Comparison of ENCODE assay signal across 8 mouse cellular contexts in the genomic region with DNA sequence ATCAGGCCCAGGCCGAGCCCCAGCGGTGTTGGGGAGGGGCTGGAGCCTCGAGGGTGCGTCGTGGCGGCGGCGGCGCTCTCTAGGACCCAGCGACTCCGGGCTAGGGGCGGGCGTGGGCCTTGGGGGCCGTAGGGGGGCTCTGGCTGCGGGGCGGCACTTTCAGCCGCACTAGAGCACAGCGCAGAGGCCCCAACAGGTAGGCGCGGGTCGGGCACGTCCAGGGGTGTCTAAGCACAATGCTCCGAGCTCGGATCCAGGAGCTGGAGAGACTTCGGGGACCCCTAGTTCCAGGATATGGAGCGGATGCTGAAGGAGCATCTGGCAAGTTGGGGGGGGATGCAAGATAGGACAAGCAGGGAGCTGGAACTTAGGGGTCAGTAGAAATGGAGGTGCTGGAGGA. TPM values are rescaled to one million over a fixed set of nuclear protein-coding genes. Genes with fewer than 3 reads are reported as not detected.
A peak's percentile ranks its signal among the peaks of the same experiment; 100 is the strongest.
DNase-seq lines count a peak whose midpoint lies in the region; ATAC-seq and TF ChIP-seq lines count a peak whose summit lies in the region.

No protein-coding gene starts in this region.

- peak overlapping the region; percentile 77 for H3K27ac ChIP-seq in heart, embryonic 15.5 days
- H3K27ac ChIP-seq in liver, embryonic 11.5 days (ENCODE audit: low read depth, low read length) = peak overlapping the region; percentile 17; the same call in 1 of the 2 replicates
- peak overlapping the region; percentile 67 for H3K27ac ChIP-seq in neural tube, embryonic 14.5 days (ENCODE audit: low read depth, low read length)

- TF ChIP-seq CTCF in brain, embryonic 14.5 days (IDR thresholded peaks at IDR 0.05; ENCODE audit: borderline replicate concordance, extremely low read depth, insufficient read depth, insufficient read length) = no peak

- peak; percentile 40; the same call in 1 of the 2 replicates for TF ChIP-seq POLR2A in brain, embryonic 14.5 days (IDR thresholded peaks at IDR 0.05; ENCODE audit: borderline replicate concordance, extremely low read depth, insufficient read depth, insufficient read length, poor library complexity, severe bottlenecking)

- H3K27me3 ChIP-seq in heart, embryonic 15.5 days = no peaks in the 10 kb centered on the region
- peaks cover 16% of the 10 kb centered on the region for H3K27me3 ChIP-seq in liver, embryonic 11.5 days (replicated peaks; ENCODE audit: control insufficient read depth, insufficient read depth, low read length)
- H3K27me3 ChIP-seq in neural tube, embryonic 14.5 days (ENCODE audit: control insufficient read depth, insufficient read depth, low read length) = no peaks in the 10 kb centered on the region

- whole genome bisulfite sequencing in heart, embryonic 15.5 days = under 1% methylated on average over 26 of the region's 26 CpGs
- WGBS in liver, embryonic 11.5 days = 2% methylated on average over 26 of the region's 26 CpGs
- under 1% methylated on average over 25 of the region's 26 CpGs for WGBS in neural tube, embryonic 14.5 days

- ATAC-seq in frontal cortex, adult (ENCODE audit: low TSS enrichment) = peak; percentile 24
- peak; percentile 71 for ATAC-seq in heart, embryonic 15.5 days (replicated peaks; ENCODE audit: insufficient number of reproducible peaks, insufficient read depth, low FRiP score, low read depth)
- no peak; the same call in 1 of the 2 replicates for ATAC-seq in liver, embryonic 11.5 days (replicated peaks; ENCODE audit: low FRiP score)
- peak; percentile 86 for ATAC-seq in neural tube, embryonic 14.5 days (ENCODE audit: low read depth)

- peak overlapping the region; percentile 71 for H3K9ac ChIP-seq in heart, embryonic 15.5 days
- peak overlapping the region; percentile 58 for H3K9ac ChIP-seq in liver, embryonic 11.5 days (ENCODE audit: low read depth, low read length)
- H3K9ac ChIP-seq in neural tube, embryonic 14.5 days (replicated peaks; ENCODE audit: low read depth, low read length) = peak overlapping the region; percentile 76

- peak overlapping the region; percentile 84 for H3K4me2 ChIP-seq in heart, embryonic 15.5 days
- H3K4me2 ChIP-seq in liver, embryonic 11.5 days = peak overlapping the region; percentile 66
- peak overlapping the region; percentile 77 for H3K4me2 ChIP-seq in neural tube, embryonic 14.5 days (ENCODE audit: low read depth, low read length)

- H3K36me3 ChIP-seq in heart, embryonic 15.5 days = peaks cover 24% of the 10 kb centered on the region
- H3K36me3 ChIP-seq in liver, embryonic 11.5 days (ENCODE audit: control insufficient read depth, insufficient read depth, low read length) = peaks cover 17% of the 10 kb centered on the region
- peaks cover 38% of the 10 kb centered on the region for H3K36me3 ChIP-seq in neural tube, embryonic 14.5 days (ENCODE audit: control insufficient read depth, insufficient read depth, low read length)

- H3K4me3 ChIP-seq in heart, embryonic 15.5 days = peak overlapping the region; percentile 70
- H3K4me3 ChIP-seq in liver, embryonic 11.5 days (ENCODE audit: low read depth, low read length) = peak overlapping the region; percentile 51
- H3K4me3 ChIP-seq in neural tube, embryonic 14.5 days (ENCODE audit: low read depth, low read length) = peak overlapping the region; percentile 50

- H3K4me1 ChIP-seq in heart, embryonic 15.5 days (replicated peaks) = peaks cover 45% of the 10 kb centered on the region
- H3K4me1 ChIP-seq in liver, embryonic 11.5 days (replicated peaks; ENCODE audit: control insufficient read depth, insufficient read depth, low read length) = peaks cover 16% of the 10 kb centered on the region
- H3K4me1 ChIP-seq in neural tube, embryonic 14.5 days (ENCODE audit: control insufficient read depth, insufficient read depth, low read length) = peaks cover 20% of the 10 kb centered on the region

- no peaks in the 10 kb centered on the region for H3K9me3 ChIP-seq in heart, embryonic 15.5 days (replicated peaks)
- no peaks in the 10 kb centered on the region for H3K9me3 ChIP-seq in liver, embryonic 11.5 days (ENCODE audit: control insufficient read depth, low read length)
- H3K9me3 ChIP-seq in neural tube, embryonic 14.5 days (ENCODE audit: control insufficient read depth, low read length) = no peaks in the 10 kb centered on the region

- DNase-seq in frontal cortex, postnatal 36 days (ENCODE audit: low spot score in 2 of 2) = no peak
- peak; percentile 90 for DNase-seq in brain, embryonic 14.5 days (ENCODE audit: low read depth)
- peak; percentile 73 for DNase-seq in liver, embryonic 11.5 days (ENCODE audit: low spot score)
- no peak for DNase-seq in adrenal gland, adult 18-20 months (ENCODE audit: low spot score in 2 of 2)
- DNase-seq in cerebellum, adult 18-20 months = no peak

RNA-seq across cellular contexts. Expression of a gene that starts 0.3 kb away (rescaled TPM):
- 186 and 220 TPM in 2 replicates for polyA plus RNA-seq in brain, embryonic 14.5 days (2012; rRNA removed)
- 237 and 341 TPM in 2 replicates for polyA plus RNA-seq in heart, embryonic 15.5 days (2015; fragmentation: Nextera tagmentation; extraction: Ambion mirVana)
- 107 and 128 TPM in 2 replicates for polyA plus RNA-seq in liver, embryonic 11.5 days (2014; fragmentation: Nextera tagmentation; extraction: Ambion mirVana)
- 109 and 229 TPM in 2 replicates for polyA plus RNA-seq in neural tube, embryonic 14.5 days (2014; fragmentation: Nextera tagmentation; extraction: Ambion mirVana)
- 1 to 10 TPM; 6.4 to 6.6 TPM for total RNA-seq in adrenal gland, adult 18-20 months (2021)

RNA-seq across cellular contexts. Expression of a gene that starts 23.9 kb away (rescaled TPM):
- polyA plus RNA-seq in brain, embryonic 14.5 days (2012; rRNA removed) = 260 and 278 TPM in 2 replicates
- polyA plus RNA-seq in heart, embryonic 15.5 days (2015; fragmentation: Nextera tagmentation; extraction: Ambion mirVana) = 23.4 and 38.8 TPM in 2 replicates
- 41.7 and 42.7 TPM in 2 replicates for polyA plus RNA-seq in liver, embryonic 11.5 days (2014; fragmentation: Nextera tagmentation; extraction: Ambion mirVana)
- polyA plus RNA-seq in neural tube, embryonic 14.5 days (2014; fragmentation: Nextera tagmentation; extraction: Ambion mirVana) = 155 and 160 TPM in 2 replicates
- total RNA-seq in adrenal gland, adult 18-20 months (2021) = 10 to 100 TPM; 30.2 to 31.0 TPM

RNA-seq across cellular contexts. Expression of a gene that starts 49.5 kb away (rescaled TPM):
- polyA plus RNA-seq in brain, embryonic 14.5 days (2012; rRNA removed) = 213 and 233 TPM in 2 replicates
- 812 and 965 TPM in 2 replicates for polyA plus RNA-seq in heart, embryonic 15.5 days (2015; fragmentation: Nextera tagmentation; extraction: Ambion mirVana)
- 339 and 355 TPM in 2 replicates for polyA plus RNA-seq in liver, embryonic 11.5 days (2014; fragmentation: Nextera tagmentation; extraction: Ambion mirVana)
- 469 and 520 TPM in 2 replicates for polyA plus RNA-seq in neural tube, embryonic 14.5 days (2014; fragmentation: Nextera tagmentation; extraction: Ambion mirVana)
- 100 to 1,000 TPM; 457 to 601 TPM for total RNA-seq in adrenal gland, adult 18-20 months (2021)

RNA-seq across cellular contexts. Expression of a gene that starts 49.8 kb away (rescaled TPM):
- polyA plus RNA-seq in brain, embryonic 14.5 days (2012; rRNA removed) = 40.4 and 42.5 TPM in 2 replicates
- polyA plus RNA-seq in heart, embryonic 15.5 days (2015; fragmentation: Nextera tagmentation; extraction: Ambion mirVana) = 3.4 and 4.7 TPM in 2 replicates
- polyA plus RNA-seq in liver, embryonic 11.5 days (2014; fragmentation: Nextera tagmentation; extraction: Ambion mirVana) = 5.0 and 6.0 TPM in 2 replicates
- polyA plus RNA-seq in neural tube, embryonic 14.5 days (2014; fragmentation: Nextera tagmentation; extraction: Ambion mirVana) = 4.8 and 5.2 TPM in 2 replicates
- 1 to 10 TPM; 6.4 to 6.9 TPM for total RNA-seq in adrenal gland, adult 18-20 months (2021)

Comparison
In these comparisons a context has a peak if more than half of its experiments do, and no peak if none do; other contexts are left out.
1. DNase-seq: peak in brain, embryonic 14.5 days (single experiment) and liver, embryonic 11.5 days (single experiment); none in frontal cortex, postnatal 36 days (0 of 2), adrenal gland, adult 18-20 months (0 of 2) and cerebellum, adult 18-20 months (0 of 2).
2. H3K27ac ChIP-seq: peak in every context shown above with its lines; median percentile 77 in heart, embryonic 15.5 days; 67 in neural tube, embryonic 14.5 days; 17 in liver, embryonic 11.5 days.
3. Peak in every context shown above with its lines, with median percentiles within 50 percentile points of each other: H3K4me2 ChIP-seq, H3K4me3 ChIP-seq and H3K9ac ChIP-seq.